8 mouse cellular contexts compared by ENCODE assay signal in the genomic region with DNA sequence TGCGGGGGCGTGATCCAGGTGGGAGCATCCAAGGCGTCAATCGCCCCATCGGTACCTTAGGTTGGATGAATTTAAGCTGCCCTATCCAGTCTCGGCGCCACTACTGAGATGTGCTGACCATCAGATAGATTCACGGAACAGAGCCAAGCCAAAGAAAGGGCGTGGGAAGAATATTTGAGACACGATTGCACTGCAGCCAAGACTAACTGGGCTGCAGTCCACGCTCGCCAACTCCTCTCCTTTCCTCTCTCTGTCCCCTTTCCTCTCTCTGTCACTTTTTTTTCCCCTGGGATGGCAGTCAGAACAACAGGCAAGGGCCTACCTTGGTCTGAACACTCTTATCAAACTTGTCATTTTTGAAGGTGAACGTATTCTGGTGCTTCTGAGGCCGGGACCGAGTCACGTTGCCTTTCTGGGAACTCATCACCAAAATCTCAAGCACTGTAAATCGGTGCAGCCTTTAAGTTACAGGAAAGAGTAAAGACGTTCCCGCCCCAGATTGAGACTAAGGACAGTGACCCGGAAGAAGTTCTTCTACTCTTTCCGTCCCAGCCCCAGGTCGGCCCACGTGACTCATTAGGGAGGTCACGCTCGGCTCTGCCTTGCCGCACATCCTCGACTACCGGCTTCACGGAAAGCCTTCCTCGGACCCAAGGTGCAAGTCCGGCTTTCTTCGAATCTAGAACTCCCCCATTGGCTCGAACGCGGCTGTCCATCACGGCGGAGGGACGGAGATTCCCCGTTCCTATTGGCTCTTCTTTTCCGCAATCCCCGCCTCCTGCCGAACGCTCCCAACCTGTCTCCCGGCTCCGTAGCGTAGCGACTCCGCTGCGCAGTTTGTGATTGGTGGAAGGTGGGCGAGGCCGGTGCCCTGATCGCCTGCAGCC. TPM values are rescaled to one million over a fixed set of nuclear protein-coding genes. Genes with fewer than 3 reads are reported as not detected.
A peak's percentile ranks its signal among the peaks of the same experiment; 100 is the strongest.
DNase-seq lines count a peak whose midpoint lies in the region; ATAC-seq and TF ChIP-seq lines count a peak whose summit lies in the region.

A gene (minus strand): TSS at position 692 of the 887 bp plus-strand sequence.

- H3K9me3 ChIP-seq in E14TG2a.4 (ENCODE audit: low read length), result no peaks in the 10 kb centered on the region
- H3K9me3 ChIP-seq in forebrain, embryonic 12.5 days, result no peaks in the 10 kb centered on the region
- H3K9me3 ChIP-seq in heart, postnatal 0 days (replicated peaks; ENCODE audit: control insufficient read depth, low read length), result no peaks in the 10 kb centered on the region
- no peaks in the 10 kb centered on the region for H3K9me3 ChIP-seq in liver, embryonic 16.5 days (replicated peaks; ENCODE audit: control insufficient read depth, low read length)
- H3K9me3 ChIP-seq in neural tube, embryonic 13.5 days, result no peaks in the 10 kb centered on the region

- DNase-seq in c-Kit-positive CD71-positive TER-119-positive erythroid progenitor cells, embryonic 14.5 days (ENCODE audit: low spot score), result peak; percentile 93
- peak; percentile 99 for DNase-seq in heart, postnatal 0 days (ENCODE audit: low spot score)
- peak; percentile 95 to 98 for DNase-seq in kidney, postnatal 4 days

- TF ChIP-seq EP300 in heart, postnatal 0 days (IDR thresholded peaks at IDR 0.05; ENCODE audit: low read depth), result no peak; the same call in 1 of the 2 replicates

- H3K27ac ChIP-seq in forebrain, embryonic 12.5 days, result peak within 1 kb of the TSS; percentile 99
- peak within 1 kb of the TSS; percentile 99 for H3K27ac ChIP-seq in heart, postnatal 0 days (ENCODE audit: low read depth)
- H3K27ac ChIP-seq in liver, embryonic 16.5 days (ENCODE audit: low read length), result peak within 1 kb of the TSS; percentile 91
- H3K27ac ChIP-seq in neural tube, embryonic 13.5 days (replicated peaks), result peak within 1 kb of the TSS; percentile 99
- peak within 1 kb of the TSS; percentile 98 for H3K27ac ChIP-seq in testis, adult 2 months (ENCODE audit: control insufficient read depth, insufficient read depth, low read depth, low read length)

- 4% methylated on average over 52 of the region's 52 CpGs for WGBS in forebrain, embryonic 12.5 days
- 5% methylated on average over 52 of the region's 52 CpGs for WGBS in heart, postnatal 0 days
- 4% methylated on average over 52 of the region's 52 CpGs for WGBS in liver, embryonic 16.5 days (ENCODE audit: insufficient replicate concordance)
- WGBS in neural tube, embryonic 13.5 days, result 5% methylated on average over 51 of the region's 52 CpGs

- peak; percentile 98 for ATAC-seq in forebrain, embryonic 12.5 days (ENCODE audit: low FRiP score)
- ATAC-seq in heart, postnatal 0 days (ENCODE audit: insufficient read depth, low read depth), result peak; percentile 98
- peak; percentile 98 for ATAC-seq in liver, embryonic 16.5 days (ENCODE audit: low read depth)
- peak; percentile 99 for ATAC-seq in neural tube, embryonic 13.5 days (ENCODE audit: low read depth)

- H3K4me1 ChIP-seq in E14TG2a.4 (replicated peaks; ENCODE audit: low read depth, low read length), result peaks cover 54% of the 10 kb centered on the region
- peaks cover 30% of the 10 kb centered on the region for H3K4me1 ChIP-seq in forebrain, embryonic 12.5 days
- H3K4me1 ChIP-seq in heart, postnatal 0 days (ENCODE audit: control insufficient read depth, insufficient read depth), result peaks cover 22% of the 10 kb centered on the region
- H3K4me1 ChIP-seq in liver, embryonic 16.5 days (ENCODE audit: control insufficient read depth, low read depth, low read length), result peaks cover 2% of the 10 kb centered on the region
- H3K4me1 ChIP-seq in neural tube, embryonic 13.5 days (replicated peaks), result peaks cover 53% of the 10 kb centered on the region
- H3K4me1 ChIP-seq in testis, adult 2 months (ENCODE audit: control insufficient read depth, insufficient read depth, low read length), result peaks cover 9% of the 10 kb centered on the region

- peaks cover 3% of the 10 kb centered on the region; the same call in 1 of the 2 replicates for H3K27me3 ChIP-seq in E14TG2a.4 (ENCODE audit: insufficient read depth, low read length)
- H3K27me3 ChIP-seq in forebrain, embryonic 12.5 days, result no peaks in the 10 kb centered on the region
- H3K27me3 ChIP-seq in heart, postnatal 0 days (ENCODE audit: control insufficient read depth, insufficient read depth, low read length), result no peaks in the 10 kb centered on the region
- H3K27me3 ChIP-seq in liver, embryonic 16.5 days (ENCODE audit: control insufficient read depth, insufficient read depth, low read depth, low read length), result no peaks in the 10 kb centered on the region
- H3K27me3 ChIP-seq in neural tube, embryonic 13.5 days, result no peaks in the 10 kb centered on the region
- H3K27me3 ChIP-seq in testis, adult 2 months (ENCODE audit: control insufficient read depth, insufficient read depth, low read length), result no peaks in the 10 kb centered on the region

- peak within 1 kb of the TSS; percentile 87 for H3K4me3 ChIP-seq in E14TG2a.4 (replicated peaks; ENCODE audit: low read length)
- H3K4me3 ChIP-seq in forebrain, embryonic 12.5 days (replicated peaks), result peak within 1 kb of the TSS; percentile 94
- peak within 1 kb of the TSS; percentile 98 for H3K4me3 ChIP-seq in heart, postnatal 0 days (ENCODE audit: low read depth, low read length)
- peak within 1 kb of the TSS; percentile 83 for H3K4me3 ChIP-seq in liver, embryonic 16.5 days (ENCODE audit: low read depth, low read length)
- H3K4me3 ChIP-seq in neural tube, embryonic 13.5 days, result peak within 1 kb of the TSS; percentile 93
- H3K4me3 ChIP-seq in testis, adult 2 months (ENCODE audit: control insufficient read depth, low read depth, low read length), result peak within 1 kb of the TSS; percentile 98

- no peak; the same call in 1 of the 2 replicates for TF ChIP-seq POLR2A in testis, adult 2 months (IDR thresholded peaks at IDR 0.05; ENCODE audit: control insufficient read depth, low read depth, low read length)

- TF ChIP-seq CTCF in E14TG2a.4 (conservative IDR thresholded peaks at IDR 0.05; ENCODE audit: low read length), result no peak
- TF ChIP-seq CTCF in heart, postnatal 0 days (IDR thresholded peaks at IDR 0.05; ENCODE audit: low read depth), result no peak
- no peak for TF ChIP-seq CTCF in testis, adult 2 months (IDR thresholded peaks at IDR 0.05; ENCODE audit: control insufficient read depth, insufficient read depth, insufficient replicate concordance, low read depth, low read length)

- H3K9ac ChIP-seq in forebrain, embryonic 12.5 days, result peak within 1 kb of the TSS; percentile 94
- H3K9ac ChIP-seq in heart, postnatal 0 days (replicated peaks; ENCODE audit: low read depth, low read length), result peak within 1 kb of the TSS; percentile 97
- peak within 1 kb of the TSS; percentile 84 for H3K9ac ChIP-seq in liver, embryonic 16.5 days (ENCODE audit: low read depth, low read length)
- H3K9ac ChIP-seq in neural tube, embryonic 13.5 days, result peak within 1 kb of the TSS; percentile 97

- H3K4me2 ChIP-seq in forebrain, embryonic 12.5 days, result peak within 1 kb of the TSS; percentile 75
- peak within 1 kb of the TSS; percentile 82 for H3K4me2 ChIP-seq in heart, postnatal 0 days (ENCODE audit: low read depth, low read length)
- H3K4me2 ChIP-seq in liver, embryonic 16.5 days (ENCODE audit: low read depth, low read length), result peak within 1 kb of the TSS; percentile 94
- H3K4me2 ChIP-seq in neural tube, embryonic 13.5 days, result peak within 1 kb of the TSS; percentile 81

- H3K36me3 ChIP-seq in E14TG2a.4 (ENCODE audit: insufficient read depth, low read length), result peaks cover 12% of the 10 kb centered on the region; the same call in 1 of the 2 replicates
- H3K36me3 ChIP-seq in forebrain, embryonic 12.5 days (replicated peaks), result no peaks in the 10 kb centered on the region
- H3K36me3 ChIP-seq in heart, postnatal 0 days (replicated peaks; ENCODE audit: control insufficient read depth, insufficient read depth, low read length), result no peaks in the 10 kb centered on the region
- H3K36me3 ChIP-seq in liver, embryonic 16.5 days (ENCODE audit: control insufficient read depth, insufficient read depth), result no peaks in the 10 kb centered on the region
- no peaks in the 10 kb centered on the region for H3K36me3 ChIP-seq in neural tube, embryonic 13.5 days
- H3K36me3 ChIP-seq in testis, adult 2 months (ENCODE audit: control insufficient read depth, insufficient read depth, low read length), result peaks cover 1% of the 10 kb centered on the region; the same call in 1 of the 2 replicates

RNA-seq across cellular contexts. Expression of the gene that starts here (rescaled TPM):
- polyA plus RNA-seq in forebrain, embryonic 12.5 days (2016; fragmentation: Nextera tagmentation; extraction: Ambion mirVana), result 58.8 and 59.4 TPM in 2 replicates
- 14.8 and 33.3 TPM in 2 replicates for total RNA-seq in heart, postnatal 0 days (2014; rRNA removed; ENCODE audit: low replicate concordance)
- polyA plus RNA-seq in heart, postnatal 0 days (2015; fragmentation: Nextera tagmentation; extraction: Ambion mirVana), result 28.9 and 29.0 TPM in 2 replicates
- 12.7 and 13.6 TPM in 2 replicates for polyA plus RNA-seq in liver, embryonic 16.5 days (2015; fragmentation: Nextera tagmentation; extraction: Ambion mirVana)
- polyA plus RNA-seq in neural tube, embryonic 13.5 days (2015; fragmentation: Nextera tagmentation; extraction: Ambion mirVana), result 54.8 and 63.1 TPM in 2 replicates
- polyA plus RNA-seq in testis, adult 2 months (2012; rRNA removed), result 6.9 and 7.5 TPM in 2 replicates

Comparison
In these comparisons a context has a peak if more than half of its experiments do, and no peak if none do; other contexts are left out.
1. Peak in every context shown above with its lines: DNase-seq, ATAC-seq, H3K4me3 ChIP-seq and H3K27ac ChIP-seq.